Mouse (Mus musculus) 416B (cell line): ENCODE measurements around the gene Trap1.
"Not testable (repeated sequence)": the region's sequence is repeated elsewhere in the genome, so short reads cannot be mapped to it uniquely, and the experiment has no call there.

ENCODE experiments used
- DNase-seq: peaks from one replicate; pipeline ENCODE4 v3.0.0; 2011; ENCODE audit warnings: low read depth

Trap1 gene

DNA sequence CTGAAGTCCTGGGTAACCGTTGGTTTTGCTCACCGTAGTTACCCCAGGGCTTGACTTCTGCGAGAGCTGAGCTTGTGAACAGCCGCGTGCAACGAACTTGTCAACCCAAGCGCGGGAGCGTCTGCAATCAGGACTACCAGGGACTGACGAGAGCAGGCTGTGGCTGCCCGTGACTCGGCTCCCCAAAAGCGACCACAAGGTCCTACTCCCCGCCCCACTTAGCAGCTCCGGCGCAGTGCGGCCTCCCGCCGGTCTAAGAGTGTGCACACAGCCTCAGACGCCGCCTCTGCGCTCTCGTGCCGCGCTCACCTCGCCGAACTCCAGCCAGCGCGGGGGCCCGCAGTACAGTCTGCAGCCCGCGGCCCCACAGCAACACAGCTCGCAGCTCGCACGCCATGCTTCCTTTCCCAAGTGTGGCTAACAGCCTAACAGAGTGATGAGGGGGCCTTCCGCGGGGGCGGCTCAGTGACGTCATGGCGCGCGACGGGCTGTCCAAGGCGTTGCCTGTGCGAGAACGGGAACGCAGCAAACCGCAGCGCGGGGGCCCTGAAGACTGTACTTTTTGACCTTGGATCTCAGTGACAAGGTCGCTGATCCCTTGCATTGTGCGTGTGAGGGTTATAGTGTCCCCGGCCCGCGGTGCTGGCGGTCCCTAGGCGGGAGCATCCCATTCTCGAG lies at the start of gene Trap1:
Trap1 (minus strand) TSS at position 444 of the 678 bp plus-strand sequence.
- DNase-seq: peak; percentile 92

- no peak for DNase-seq
These were observed 39.4 kb upstream of the Trap1 start for GRCm38 (mm10) chr16:4117072-4117471.

- DNase-seq: no peak
These were observed 22.7 kb upstream of the Trap1 start for GRCm38 (mm10) chr16:4100374-4100773.

- no peak for DNase-seq
These were observed 19.9 kb upstream of the Trap1 start for GRCm38 (mm10) chr16:4097521-4097920.

GRCm38 (mm10) chr16:4096898-4097297 lies 19.3 kb upstream of the Trap1 start:
- no peak for DNase-seq

DNA sequence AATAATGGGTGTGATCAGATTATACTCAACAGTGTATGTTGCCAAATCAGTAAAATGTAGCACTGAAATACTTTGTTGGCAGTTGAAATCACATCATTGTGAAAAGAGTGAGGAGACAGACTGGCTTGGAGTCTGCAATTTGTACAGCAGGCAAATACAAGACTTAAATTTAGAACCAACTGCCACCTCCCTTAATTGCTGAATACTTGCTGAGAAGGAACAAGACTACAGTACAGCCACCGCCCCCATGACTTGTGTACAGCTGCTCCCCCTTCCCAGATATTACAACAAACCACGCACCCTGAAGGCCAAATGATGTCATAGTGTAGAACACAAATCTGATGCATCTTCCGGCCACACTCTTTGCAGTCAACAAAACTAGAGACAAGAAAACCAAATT lies 18.5 kb upstream of the Trap1 start:
- DNase-seq: peak; percentile 24

DNA sequence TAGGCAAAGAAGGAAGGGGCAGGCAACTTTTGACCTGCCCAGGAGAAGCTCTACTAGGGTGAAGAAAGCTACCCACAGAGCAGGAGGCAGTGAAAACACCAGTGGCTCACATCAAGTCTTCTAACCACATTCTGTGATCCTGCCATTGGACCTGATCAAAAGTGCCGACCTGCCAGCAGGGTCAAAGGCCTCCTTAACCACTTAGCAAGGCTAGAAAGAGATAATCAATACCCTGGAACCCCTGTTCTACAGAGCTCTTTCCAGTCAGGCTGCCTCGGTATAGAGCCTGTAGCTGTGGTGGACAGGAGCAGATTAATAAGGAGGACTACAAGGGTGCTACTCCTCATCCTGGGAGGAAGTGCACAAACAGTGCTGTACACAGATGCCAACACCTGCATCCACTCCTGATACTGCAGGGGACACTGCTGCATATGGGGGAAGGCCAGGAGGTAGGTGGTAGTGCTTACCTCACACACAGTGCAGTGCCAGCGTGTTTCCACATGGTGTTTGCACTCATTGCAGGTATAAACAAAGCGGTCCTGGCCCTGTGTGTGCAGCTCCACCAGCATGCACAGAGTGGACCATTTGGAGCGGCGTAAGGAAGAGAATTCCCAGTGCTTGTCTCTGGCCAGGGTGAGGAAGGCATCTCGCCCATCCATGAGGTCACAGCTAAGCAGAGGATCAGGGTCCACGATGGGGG lies 9.7 kb upstream of the Trap1 start:
- no peak for DNase-seq

DNA sequence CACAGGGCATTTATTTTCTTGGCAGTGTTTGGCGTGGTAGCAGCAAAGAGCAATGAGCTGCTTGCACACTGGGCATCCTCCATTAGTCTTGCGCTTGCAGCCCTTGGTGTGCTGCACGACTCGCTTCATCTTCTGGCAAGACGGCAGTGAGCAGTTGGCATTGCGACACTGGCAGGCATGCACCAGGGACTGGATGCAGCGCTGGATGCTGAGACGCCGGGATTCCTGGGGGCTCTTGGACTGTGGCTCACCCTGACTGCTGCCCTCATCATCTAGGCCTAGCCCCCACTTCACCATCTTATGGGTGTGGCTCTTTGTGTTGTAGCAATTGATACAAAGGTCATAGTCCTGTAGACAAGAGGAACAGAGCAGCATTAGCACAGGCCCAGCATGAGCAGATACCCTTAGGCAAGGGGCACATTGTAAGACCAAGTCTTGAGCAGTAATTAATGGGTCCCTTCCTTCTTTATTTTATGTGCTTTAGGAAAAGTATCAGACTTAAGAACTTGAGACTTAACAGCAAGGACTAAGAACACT lies 8.3 kb upstream of the Trap1 start:
- DNase-seq: no peak

DNA sequence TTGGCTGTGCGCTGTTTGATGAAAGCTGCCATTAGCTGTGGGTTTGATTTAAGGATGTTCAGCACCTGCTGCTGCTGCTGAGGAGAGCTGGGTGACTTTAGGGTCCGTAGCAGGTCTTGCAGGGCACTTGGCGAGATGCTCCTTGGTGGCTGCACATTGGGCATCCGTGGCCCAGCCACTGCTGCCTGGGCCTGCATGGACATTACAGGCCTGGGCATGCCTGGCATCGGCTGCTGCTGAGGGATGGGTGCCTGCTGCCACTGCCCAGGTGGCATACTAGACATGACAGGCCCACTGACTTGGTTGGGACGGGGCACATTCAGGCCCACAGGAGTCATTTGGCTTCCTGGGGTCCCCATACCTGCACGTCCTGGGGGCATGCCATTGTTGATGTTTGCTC lies 7.4 kb upstream of the Trap1 start:
- DNase-seq: no peak

DNA sequence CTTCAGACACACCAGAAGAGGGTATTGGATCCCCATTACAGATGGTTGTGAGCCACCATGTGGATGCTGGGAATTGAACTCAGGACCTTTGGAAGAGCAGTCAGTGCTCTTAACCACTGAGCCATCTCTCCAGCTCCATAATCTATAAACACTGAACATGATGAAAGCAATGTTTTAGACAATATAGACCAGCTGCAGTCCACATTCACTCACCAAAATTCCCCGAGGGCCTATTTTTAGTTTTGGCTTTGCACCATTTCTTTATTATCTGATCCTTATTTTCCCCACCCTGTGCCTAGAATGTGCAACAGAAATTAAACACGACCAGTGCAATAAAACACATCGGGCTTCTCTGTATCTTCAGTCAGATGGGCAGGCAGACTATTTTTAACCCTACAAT lies 2.8 kb upstream of the Trap1 start:
- DNase-seq: not testable (repeated sequence)

- DNase-seq: no peak
These were observed 2.0 kb upstream of the Trap1 start for GRCm38 (mm10) chr16:4079656-4080055.

DNA sequence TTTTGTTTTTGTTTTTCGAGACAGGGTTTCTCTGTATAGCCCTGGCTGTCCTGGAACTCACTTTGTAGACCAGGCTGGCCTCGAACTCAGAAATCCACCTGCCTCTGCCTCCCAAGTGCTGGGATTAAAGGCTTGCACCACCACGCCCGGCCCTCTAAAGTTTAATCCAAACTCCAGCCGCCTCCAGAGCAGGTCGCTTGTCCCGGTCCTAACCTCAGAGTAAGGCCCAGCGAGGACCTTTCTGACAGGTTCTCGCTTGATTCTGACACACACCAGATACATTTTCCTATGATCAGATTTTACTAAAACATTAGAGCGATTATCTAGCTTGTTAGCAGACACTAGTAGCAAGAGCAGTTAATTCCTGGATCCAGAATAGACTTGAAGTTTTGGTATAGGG lies 675 bp upstream of the Trap1 start:
- not testable (repeated sequence) for DNase-seq

DNA sequence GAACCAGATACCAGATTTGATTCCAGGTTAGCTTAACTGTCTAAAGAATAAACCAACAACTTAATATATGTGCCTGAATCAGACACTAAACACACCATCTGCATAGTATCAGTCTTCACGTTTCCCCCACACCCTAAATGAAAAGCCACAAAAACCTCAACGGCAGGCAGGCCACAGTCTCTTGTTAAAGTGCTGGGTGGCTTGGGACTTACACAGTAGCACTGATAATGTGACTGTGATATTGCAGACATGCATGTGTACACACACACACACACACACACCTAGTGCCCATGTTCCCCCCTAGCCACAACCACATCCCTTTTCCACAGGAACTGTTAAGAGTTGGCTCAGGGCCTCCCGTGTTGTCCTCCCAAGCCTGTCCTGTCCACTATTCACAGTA lies 2.8 kb downstream of the Trap1 start:
- peak; percentile 95 for DNase-seq

- peak; percentile 37 for DNase-seq
These were observed 3.3 kb downstream of the Trap1 start for GRCm38 (mm10) chr16:4074297-4074696.

- DNase-seq: peak; percentile 65
These were observed 9.0 kb downstream of the Trap1 start for GRCm38 (mm10) chr16:4068588-4068987.

GRCm38 (mm10) chr16:4064945-4065344 lies 12.7 kb downstream of the Trap1 start:
- DNase-seq: peak; percentile 54

GRCm38 (mm10) chr16:4053811-4054210 lies 23.8 kb downstream of the Trap1 start:
- DNase-seq: peak; percentile 57

- no peak for DNase-seq
These were observed 25.0 kb downstream of the Trap1 start for GRCm38 (mm10) chr16:4052601-4053000.

DNA sequence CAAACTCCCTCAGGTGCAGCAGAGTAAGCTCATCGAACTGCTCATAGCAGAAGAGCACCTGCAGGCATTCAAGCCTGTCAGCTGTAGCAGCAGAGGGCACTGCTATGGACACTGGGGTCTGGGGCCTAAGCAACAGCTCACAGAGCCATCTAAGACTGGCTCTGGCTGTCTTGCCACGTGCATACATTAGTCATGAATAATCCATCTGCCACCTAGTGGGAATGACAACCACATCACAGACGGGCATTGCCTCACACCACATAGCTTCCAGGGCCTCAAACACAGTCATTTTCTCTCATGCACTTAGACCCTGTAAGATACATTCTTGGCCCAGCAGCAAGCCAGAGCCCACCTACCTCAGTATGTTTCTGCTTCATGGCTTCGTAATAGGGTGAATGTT lies 32.1 kb downstream of the Trap1 start:
- peak; percentile 30 for DNase-seq

DNA sequence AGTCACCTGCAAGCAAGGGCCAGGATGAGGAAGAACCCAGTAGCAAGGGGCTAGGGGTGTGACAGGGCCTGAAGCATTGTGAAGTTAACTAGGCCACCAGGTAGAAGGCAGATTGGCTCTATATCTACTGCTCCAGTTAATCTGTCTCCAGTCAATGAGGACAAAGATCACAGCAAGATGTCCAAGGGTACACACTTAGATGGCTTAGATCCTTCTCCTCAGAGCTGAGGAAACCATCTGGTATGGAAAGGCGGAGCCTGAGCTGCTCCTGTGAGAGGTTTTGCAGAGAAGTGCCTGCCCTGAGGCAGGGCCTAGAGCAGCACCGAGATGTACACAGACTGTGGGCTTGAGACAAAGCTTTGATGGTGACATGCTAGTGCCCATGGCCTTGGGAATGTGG lies 33.5 kb downstream of the Trap1 start:
- DNase-seq: no peak

GRCm38 (mm10) chr16:4041646-4042045 lies 36.0 kb downstream of the Trap1 start:
- DNase-seq: no peak

GRCm38 (mm10) chr16:4040206-4040605 lies 37.4 kb downstream of the Trap1 start:
- DNase-seq: no peak

GRCm38 (mm10) chr16:4037690-4038089 lies 39.9 kb downstream of the Trap1 start:
- no peak for DNase-seq

- DNase-seq: no peak
These were observed 40.8 kb downstream of the Trap1 start, which contains the start of gene Dnase1 for GRCm38 (mm10) chr16:4036807-4037206. Gene Dnase1, plus strand, starts transcription at chr16:4036942.
